8 mouse cellular contexts compared by ENCODE assay signal in genomic region chr11:98971316-98972031, GRCm38 (mm10). TPM values are rescaled to one million over a fixed set of nuclear protein-coding genes. Genes with fewer than 3 reads are reported as not detected.
DNase-seq lines count a peak whose midpoint lies in the region; ATAC-seq and TF ChIP-seq lines count a peak whose summit lies in the region.

No protein-coding gene starts in this region.

- H3K36me3 ChIP-seq in embryonic facial prominence, embryonic 15.5 days: peaks cover 71% of the 10 kb centered on the region
- peaks cover 12% of the 10 kb centered on the region for H3K36me3 ChIP-seq in hindbrain, postnatal 0 days (ENCODE audit: insufficient read depth, low read length)
- H3K36me3 ChIP-seq in neural tube, embryonic 13.5 days: peaks cover 38% of the 10 kb centered on the region
- peaks cover 19% of the 10 kb centered on the region for H3K36me3 ChIP-seq in liver, embryonic 11.5 days (ENCODE audit: control insufficient read depth, insufficient read depth, low read length)

- no peak for TF ChIP-seq CTCF in hindbrain, postnatal 0 days (IDR thresholded peaks at IDR 0.05; ENCODE audit: low read depth)

- H3K9me3 ChIP-seq in embryonic facial prominence, embryonic 15.5 days (replicated peaks): no peaks in the 10 kb centered on the region
- no peaks in the 10 kb centered on the region for H3K9me3 ChIP-seq in hindbrain, postnatal 0 days (ENCODE audit: low read length)
- no peaks in the 10 kb centered on the region for H3K9me3 ChIP-seq in neural tube, embryonic 13.5 days
- no peaks in the 10 kb centered on the region for H3K9me3 ChIP-seq in liver, embryonic 11.5 days (ENCODE audit: control insufficient read depth, low read length)

- no peak for ATAC-seq in embryonic facial prominence, embryonic 15.5 days (ENCODE audit: insufficient number of reproducible peaks, low FRiP score, low TSS enrichment, low read depth)
- 0 out of 2 replicates have a peak, but pooled peaks have one; percentile 6 for ATAC-seq in hindbrain, postnatal 0 days
- no peak for ATAC-seq in neural tube, embryonic 13.5 days (ENCODE audit: low read depth)
- ATAC-seq in liver, embryonic 11.5 days (replicated peaks; ENCODE audit: low FRiP score): no peak

- peak; percentile 76 to 79 for DNase-seq in layer of hippocampus, postnatal 10 days (ENCODE audit: low spot score in 2 of 2)
- no peak for DNase-seq in layer of hippocampus, postnatal 36 days
- DNase-seq in adrenal gland, adult 2 months: peak; percentile 73
- DNase-seq in hindbrain, postnatal 0 days (ENCODE audit: low spot score): peak; percentile 79
- no peak for DNase-seq in spleen, postnatal 10 days (ENCODE audit: low spot score in 2 of 2)
- DNase-seq in liver, embryonic 11.5 days (ENCODE audit: low spot score): no peak

- H3K4me2 ChIP-seq in embryonic facial prominence, embryonic 15.5 days (replicated peaks): no peak overlapping the region
- no peak overlapping the region for H3K4me2 ChIP-seq in hindbrain, postnatal 0 days (ENCODE audit: low read depth, low read length)
- peak overlapping the region; percentile 98 for H3K4me2 ChIP-seq in neural tube, embryonic 13.5 days
- H3K4me2 ChIP-seq in liver, embryonic 11.5 days: no peak overlapping the region

- WGBS in embryonic facial prominence, embryonic 15.5 days: 65% methylated on average over 23 of the region's 23 CpGs
- WGBS in hindbrain, postnatal 0 days: 39% methylated on average over 23 of the region's 23 CpGs
- WGBS in neural tube, embryonic 13.5 days: 43% methylated on average over 23 of the region's 23 CpGs
- WGBS in liver, embryonic 11.5 days: 81% methylated on average over 23 of the region's 23 CpGs

- H3K4me1 ChIP-seq in embryonic facial prominence, embryonic 15.5 days: peaks cover 57% of the 10 kb centered on the region
- H3K4me1 ChIP-seq in hindbrain, postnatal 0 days (ENCODE audit: insufficient read depth, low read length): peaks cover 42% of the 10 kb centered on the region
- peaks cover 64% of the 10 kb centered on the region for H3K4me1 ChIP-seq in neural tube, embryonic 13.5 days (replicated peaks)
- H3K4me1 ChIP-seq in liver, embryonic 11.5 days (replicated peaks; ENCODE audit: control insufficient read depth, insufficient read depth, low read length): peaks cover 37% of the 10 kb centered on the region

- H3K27me3 ChIP-seq in embryonic facial prominence, embryonic 15.5 days: no peaks in the 10 kb centered on the region
- no peaks in the 10 kb centered on the region for H3K27me3 ChIP-seq in hindbrain, postnatal 0 days (ENCODE audit: insufficient read depth, low read length)
- no peaks in the 10 kb centered on the region for H3K27me3 ChIP-seq in neural tube, embryonic 13.5 days
- H3K27me3 ChIP-seq in liver, embryonic 11.5 days (replicated peaks; ENCODE audit: control insufficient read depth, insufficient read depth, low read length): peaks cover 14% of the 10 kb centered on the region

- H3K9ac ChIP-seq in embryonic facial prominence, embryonic 15.5 days: no peak overlapping the region
- no peak overlapping the region for H3K9ac ChIP-seq in hindbrain, postnatal 0 days (replicated peaks; ENCODE audit: low read length)
- peak overlapping the region; percentile 88 for H3K9ac ChIP-seq in neural tube, embryonic 13.5 days
- no peak overlapping the region for H3K9ac ChIP-seq in liver, embryonic 11.5 days (ENCODE audit: low read depth, low read length)

- H3K4me3 ChIP-seq in embryonic facial prominence, embryonic 15.5 days (replicated peaks): no peak overlapping the region
- H3K4me3 ChIP-seq in hindbrain, postnatal 0 days (ENCODE audit: low read length): no peak overlapping the region
- H3K4me3 ChIP-seq in neural tube, embryonic 13.5 days: no peak overlapping the region
- H3K4me3 ChIP-seq in liver, embryonic 11.5 days (ENCODE audit: low read depth, low read length): no peak overlapping the region

- peak overlapping the region; percentile 48; the same call in 1 of the 2 replicates for H3K27ac ChIP-seq in embryonic facial prominence, embryonic 15.5 days (replicated peaks)
- H3K27ac ChIP-seq in hindbrain, postnatal 0 days: peak overlapping the region; percentile 48; the same call in 1 of the 2 replicates
- peak overlapping the region; percentile 98 for H3K27ac ChIP-seq in neural tube, embryonic 13.5 days (replicated peaks)
- H3K27ac ChIP-seq in liver, embryonic 11.5 days (ENCODE audit: low read depth, low read length): no peak overlapping the region

RNA-seq across cellular contexts. Expression of gene Gjd3, which starts 11.3 kb away (rescaled TPM):
- total RNA-seq in layer of hippocampus, postnatal 10 days (2021): 1 to 10 TPM; 2.4 to 3.6 TPM
- 1 to 10 TPM in 1 of 2 experiments, under 1 TPM in 1; 0.96 to 1.1 TPM for total RNA-seq in layer of hippocampus, postnatal 36 days (2021)
- total RNA-seq in adrenal gland, adult 2 months (2021): not detected
- 1.1 and 1.2 TPM in 2 replicates for polyA plus RNA-seq in adrenal gland, adult 2 months (2012; rRNA removed)
- polyA plus RNA-seq in embryonic facial prominence, embryonic 15.5 days (2015; fragmentation: Nextera tagmentation; extraction: Ambion mirVana): 0.96 and 1.1 TPM in 2 replicates
- total RNA-seq in hindbrain, postnatal 0 days (2014; rRNA removed): 0.75 and 5.0 TPM in 2 replicates
- polyA plus RNA-seq in hindbrain, postnatal 0 days (2015; fragmentation: Nextera tagmentation; extraction: Ambion mirVana): 4.8 and 5.9 TPM in 2 replicates
- 1.4 and 1.5 TPM in 2 replicates for polyA plus RNA-seq in neural tube, embryonic 13.5 days (2015; fragmentation: Nextera tagmentation; extraction: Ambion mirVana)
- 0.21 and 0.22 TPM in 2 replicates for polyA plus RNA-seq in liver, embryonic 11.5 days (2014; fragmentation: Nextera tagmentation; extraction: Ambion mirVana)

RNA-seq across cellular contexts. Expression of gene Rara, which starts 43.9 kb away (rescaled TPM):
- 10 to 100 TPM; 21.7 to 24.0 TPM for total RNA-seq in layer of hippocampus, postnatal 10 days (2021)
- total RNA-seq in layer of hippocampus, postnatal 36 days (2021): 10 to 100 TPM; 18.5 to 18.7 TPM
- 10 to 100 TPM; 17.0 to 30.8 TPM for total RNA-seq in adrenal gland, adult 2 months (2021)
- 43.7 and 44.9 TPM in 2 replicates for polyA plus RNA-seq in adrenal gland, adult 2 months (2012; rRNA removed)
- 50.0 and 53.5 TPM in 2 replicates for polyA plus RNA-seq in embryonic facial prominence, embryonic 15.5 days (2015; fragmentation: Nextera tagmentation; extraction: Ambion mirVana)
- total RNA-seq in hindbrain, postnatal 0 days (2014; rRNA removed): 16.9 and 19.2 TPM in 2 replicates
- 8.1 and 9.5 TPM in 2 replicates for polyA plus RNA-seq in hindbrain, postnatal 0 days (2015; fragmentation: Nextera tagmentation; extraction: Ambion mirVana)
- polyA plus RNA-seq in neural tube, embryonic 13.5 days (2015; fragmentation: Nextera tagmentation; extraction: Ambion mirVana): 24.0 and 26.7 TPM in 2 replicates
- 18.6 and 20.1 TPM in 2 replicates for polyA plus RNA-seq in liver, embryonic 11.5 days (2014; fragmentation: Nextera tagmentation; extraction: Ambion mirVana)

RNA-seq across cellular contexts. Expression of gene Top2a, which starts 52.5 kb away (rescaled TPM):
- 10 to 100 TPM; 16.6 to 19.1 TPM for total RNA-seq in layer of hippocampus, postnatal 10 days (2021)
- 1 to 10 TPM; 2.7 to 3.3 TPM for total RNA-seq in layer of hippocampus, postnatal 36 days (2021)
- 1 to 10 TPM; 4.1 to 8.1 TPM for total RNA-seq in adrenal gland, adult 2 months (2021)
- polyA plus RNA-seq in adrenal gland, adult 2 months (2012; rRNA removed): 0.28 and 0.29 TPM in 2 replicates
- 162 and 168 TPM in 2 replicates for polyA plus RNA-seq in embryonic facial prominence, embryonic 15.5 days (2015; fragmentation: Nextera tagmentation; extraction: Ambion mirVana)
- total RNA-seq in hindbrain, postnatal 0 days (2014; rRNA removed): 43.8 and 44.4 TPM in 2 replicates
- polyA plus RNA-seq in hindbrain, postnatal 0 days (2015; fragmentation: Nextera tagmentation; extraction: Ambion mirVana): 34.2 and 39.1 TPM in 2 replicates
- 45.5 and 60.7 TPM in 2 replicates for polyA plus RNA-seq in neural tube, embryonic 13.5 days (2015; fragmentation: Nextera tagmentation; extraction: Ambion mirVana)
- 315 and 330 TPM in 2 replicates for polyA plus RNA-seq in liver, embryonic 11.5 days (2014; fragmentation: Nextera tagmentation; extraction: Ambion mirVana)

Comparison
In these comparisons a context has a peak if more than half of its experiments do, and no peak if none do; other contexts are left out.
1. DNase-seq: peak in layer of hippocampus, postnatal 10 days (2 of 2), adrenal gland, adult 2 months (single experiment) and hindbrain, postnatal 0 days (single experiment); none in layer of hippocampus, postnatal 36 days (0 of 2), spleen, postnatal 10 days (0 of 2) and liver, embryonic 11.5 days (single experiment).
2. RNA of gene Top2a, which starts 52.5 kb away (polyA plus RNA-seq): 315 to 330 TPM in liver, embryonic 11.5 days, 162 to 168 TPM in embryonic facial prominence, embryonic 15.5 days, 45.5 to 60.7 TPM in neural tube, embryonic 13.5 days and 34.2 to 39.1 TPM in hindbrain, postnatal 0 days; 0.28 to 0.29 TPM in adrenal gland, adult 2 months; every median in the first group is over 10 times any median in the second.